Mouse (Mus musculus): ENCODE data around the gene Apobec4. TPM values are rescaled to one million over a fixed set of nuclear protein-coding genes. Genes with fewer than 3 reads are reported as not detected.

The Apobec4 gene
- polyA plus RNA-seq, 1 experiment from 2014 or later = 0.09 TPM

DNA sequence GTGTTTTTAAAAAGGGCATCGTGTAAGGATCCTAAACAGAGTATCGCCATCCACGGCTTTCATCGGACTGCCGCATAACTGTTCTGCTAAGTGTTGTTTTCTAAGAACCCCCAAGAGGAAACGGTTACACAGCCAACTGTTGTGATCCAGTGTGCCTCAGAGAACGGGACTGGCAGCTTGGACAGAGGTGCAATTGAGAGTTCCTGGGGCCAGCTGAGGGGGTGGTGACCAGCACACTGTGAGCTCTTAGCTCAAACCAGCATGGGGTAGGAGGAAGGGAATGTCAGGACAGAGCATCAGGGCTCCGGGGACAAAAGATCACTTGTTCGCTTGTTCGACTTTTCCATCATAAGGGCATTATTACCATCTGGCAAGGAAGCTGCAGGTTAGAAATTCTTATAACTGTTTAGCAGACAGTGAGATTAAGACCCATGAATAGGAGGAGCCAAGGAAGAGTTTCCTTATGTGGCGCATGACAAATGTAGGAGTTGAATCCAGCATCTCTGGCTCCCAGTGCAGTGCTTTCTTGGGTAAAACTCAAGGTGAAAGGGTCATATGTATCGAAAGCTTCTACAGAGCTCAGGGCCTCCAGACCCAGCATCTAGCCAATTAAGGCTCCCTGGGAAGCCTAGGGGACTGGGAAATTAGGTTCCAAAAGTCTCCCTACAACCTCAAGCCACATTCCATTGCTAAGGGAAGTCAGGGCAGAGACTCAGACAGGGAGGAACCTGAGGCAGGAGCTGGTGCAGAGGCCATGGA, 42.6 kb downstream of the Apobec4 start:
- H3K4me3 ChIP-seq (replicated peaks) = no peak overlapping the region

DNA sequence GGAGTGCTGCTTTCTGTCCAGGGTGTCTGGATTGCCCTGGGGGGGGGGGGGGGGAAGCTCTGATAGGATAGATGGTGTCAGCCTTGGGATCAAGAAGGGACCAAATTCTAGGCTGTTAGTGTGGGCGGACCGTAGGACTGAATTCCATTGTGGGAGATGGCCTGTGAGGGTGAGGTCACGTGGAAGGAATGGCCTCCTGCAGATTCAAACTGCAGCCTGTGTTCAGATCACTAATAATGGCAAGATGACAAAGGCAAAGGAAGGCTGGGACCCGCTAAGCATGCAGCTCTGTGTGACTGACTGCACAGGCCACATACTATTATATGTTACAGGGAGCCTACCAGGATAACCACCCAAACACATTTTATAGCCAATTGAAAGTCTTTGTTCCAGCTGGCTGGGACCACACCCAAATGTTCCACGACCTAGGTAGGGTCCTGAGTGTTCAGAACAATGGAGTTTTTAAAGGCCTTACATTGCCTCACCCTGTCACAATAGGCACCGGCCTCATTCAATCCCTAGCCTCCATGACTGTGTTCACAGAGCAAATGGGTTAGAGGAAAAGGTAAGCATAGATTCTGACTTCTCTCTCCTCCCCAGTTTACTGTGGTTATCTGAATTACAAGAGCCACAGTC, 43.3 kb downstream of the Apobec4 start:
- no peak overlapping the region; the same call in 1 of the 2 replicates for H3K27ac ChIP-seq (replicated peaks)
- no peaks in the 10 kb centered on the region for H3K27me3 ChIP-seq (replicated peaks)
- WGBS = 20% methylated on average over 6 of the region's 6 CpGs
- no peaks in the 10 kb centered on the region for H3K36me3 ChIP-seq
- no peak overlapping the region for H3K4me2 ChIP-seq
- H3K4me3 ChIP-seq (replicated peaks) = no peak overlapping the region
- no peaks in the 10 kb centered on the region for H3K9me3 ChIP-seq (replicated peaks)
- no peak overlapping the region for H3K9ac ChIP-seq (replicated peaks)
- H3K4me1 ChIP-seq = peaks cover 15% of the 10 kb centered on the region
- no peak for ATAC-seq (ENCODE audit: low FRiP score)

More for the DNA sequence above, 42.6 kb downstream of the Apobec4 start:
- Histone ChIP-seq H3K36me3 (no peaks in the 10 kb centered on the region), H3K4me2 (no peak overlapping the region), H3K9me3 (replicated peaks) (no peaks in the 10 kb centered on the region), H3K27ac (replicated peaks) (no peak overlapping the region; the same call in 1 of the 2 replicates), H3K27me3 (replicated peaks) (no peaks in the 10 kb centered on the region), H3K9ac (replicated peaks) (0 out of 2 replicates have a peak overlapping the region, but pooled peaks have one; percentile 23), H3K4me1 (peaks cover 15% of the 10 kb centered on the region)
- no peak for ATAC-seq (ENCODE audit: low FRiP score)
- WGBS = 17% methylated on average over 12 of the region's 12 CpGs

DNA sequence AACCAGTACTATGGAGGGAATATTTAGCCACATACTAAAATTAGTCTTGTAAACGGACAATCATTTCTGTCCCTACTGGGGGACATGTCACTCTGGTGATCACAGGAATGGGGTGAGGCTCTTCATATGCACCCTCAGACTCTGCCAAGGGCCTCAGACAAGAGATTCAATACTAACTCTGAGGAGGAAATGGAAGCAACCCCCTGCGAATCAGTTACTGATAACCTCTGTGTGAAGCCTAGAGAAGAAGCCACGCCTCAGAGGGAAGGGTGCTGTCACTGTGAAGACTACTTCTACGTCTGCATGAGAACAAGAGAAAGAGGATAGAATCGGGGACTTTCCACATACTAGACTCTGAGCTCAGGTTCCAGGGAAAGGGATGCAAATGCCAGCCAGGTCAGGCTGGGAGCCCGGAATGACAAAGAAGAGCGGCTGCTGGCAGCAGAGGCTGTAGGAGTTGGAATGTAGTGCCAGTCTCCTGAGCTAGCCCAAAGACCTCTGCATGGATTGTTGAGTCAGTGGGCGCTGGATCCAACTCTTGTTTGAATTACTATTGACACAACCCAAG, 45.4 kb downstream of the Apobec4 start:
- H3K36me3 ChIP-seq = no peaks in the 10 kb centered on the region
- no peaks in the 10 kb centered on the region for H3K27me3 ChIP-seq (replicated peaks)
- no peak overlapping the region for H3K27ac ChIP-seq (replicated peaks)
- H3K4me3 ChIP-seq (replicated peaks) = no peak overlapping the region
- H3K9me3 ChIP-seq (replicated peaks) = no peaks in the 10 kb centered on the region
- no peak for ATAC-seq (ENCODE audit: low FRiP score)
- peaks cover 22% of the 10 kb centered on the region for H3K4me1 ChIP-seq
- WGBS = 80% methylated on average over 8 of the region's 8 CpGs
- no peak overlapping the region for H3K4me2 ChIP-seq
- H3K9ac ChIP-seq (replicated peaks) = no peak overlapping the region

DNA sequence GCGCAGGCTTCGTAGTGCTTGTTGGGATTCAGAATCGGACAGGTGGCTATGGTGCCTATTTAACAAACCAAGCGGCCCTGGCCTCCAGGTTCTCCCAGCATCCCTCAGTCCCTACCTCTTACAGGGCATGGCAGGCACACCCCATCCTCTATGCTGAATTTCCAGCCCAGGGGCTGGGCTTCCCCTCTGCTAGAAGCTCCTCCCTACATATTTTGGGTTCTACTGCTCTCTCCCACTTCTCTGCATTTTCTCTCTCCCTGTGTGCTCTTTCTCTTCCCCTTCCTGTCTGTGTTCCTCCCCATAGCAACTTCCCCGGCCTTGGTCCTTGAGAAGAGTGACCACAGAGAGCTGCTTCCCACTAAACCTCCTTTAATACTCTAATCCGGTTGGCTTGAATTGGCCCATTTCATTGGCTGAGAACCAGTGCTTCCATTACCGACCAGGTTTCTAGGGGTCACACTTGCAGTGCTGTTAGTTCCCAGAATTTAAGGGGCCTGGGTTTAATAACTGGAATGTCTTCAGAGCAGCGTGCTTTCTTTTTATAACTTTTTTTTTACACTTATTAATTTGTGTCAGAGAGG, 46.4 kb downstream of the Apobec4 start:
- WGBS = 85% methylated on average over 8 of the region's 8 CpGs
- Histone ChIP-seq H3K4me2 (no peak overlapping the region), H3K9me3 (replicated peaks) (no peaks in the 10 kb centered on the region), H3K27ac (replicated peaks) (no peak overlapping the region), H3K36me3 (no peaks in the 10 kb centered on the region), H3K4me1 (peaks cover 17% of the 10 kb centered on the region), H3K9ac (replicated peaks) (no peak overlapping the region), H3K27me3 (replicated peaks) (no peaks in the 10 kb centered on the region), H3K4me3 (replicated peaks) (no peak overlapping the region)
- ATAC-seq (ENCODE audit: low FRiP score) = no peak

DNA sequence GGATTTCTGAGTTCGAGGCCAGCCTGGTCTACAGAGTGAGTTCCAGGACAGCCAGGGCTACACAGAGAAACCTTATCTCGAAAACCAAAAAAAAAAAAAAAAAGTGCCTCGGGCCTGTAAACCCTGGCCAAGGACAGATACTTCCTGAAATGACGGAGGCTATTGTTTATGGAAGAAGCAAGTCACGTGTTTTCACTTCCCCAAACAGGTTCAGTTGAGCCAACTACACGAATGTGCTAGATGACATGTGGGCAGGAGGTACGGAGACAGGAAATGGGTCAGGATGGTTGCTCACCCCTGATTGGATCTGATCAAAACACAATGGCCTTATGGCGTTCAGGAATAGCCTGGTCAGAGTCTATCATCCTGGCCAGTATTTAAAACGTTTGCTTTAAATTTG, 47.8 kb downstream of the Apobec4 start:
- 0 out of 2 replicates have a peak, but pooled peaks cover 10% of the 10 kb centered on the region for H3K4me1 ChIP-seq
- ATAC-seq (ENCODE audit: low FRiP score) = no peak

DNA sequence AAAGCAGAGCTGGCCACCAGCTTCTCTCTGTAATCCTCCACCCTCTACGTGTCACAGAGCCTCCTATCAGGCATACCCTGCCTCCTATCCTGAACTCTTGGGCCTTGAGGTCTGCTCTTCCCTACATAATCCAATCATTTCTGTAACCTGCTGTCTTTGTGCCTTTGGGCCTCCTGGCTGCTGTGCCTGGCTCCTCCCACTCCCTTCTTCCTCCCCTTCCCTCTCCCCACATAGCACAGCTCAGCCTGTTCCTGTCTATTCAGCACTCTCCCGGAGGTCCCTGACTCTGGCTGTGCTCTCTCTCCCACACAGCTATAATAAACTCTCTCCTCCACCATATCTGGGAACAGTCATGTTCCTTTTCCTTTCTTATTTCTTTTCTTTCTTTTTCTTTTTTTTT, 49.5 kb downstream of the Apobec4 start, which contains the start of gene Ncf2:
Gene Ncf2, plus strand, starts transcription at position 298 of the 400 bp plus-strand sequence.
- H3K27ac ChIP-seq (replicated peaks) = no peak within 1 kb of the TSS
- H3K9me3 ChIP-seq (replicated peaks) = no peaks in the 10 kb centered on the region
- no peak within 1 kb of the TSS for H3K4me3 ChIP-seq (replicated peaks)
- ATAC-seq (ENCODE audit: low FRiP score) = peak; percentile 90; the same call in 1 of the 2 replicates
- no peaks in the 10 kb centered on the region for H3K27me3 ChIP-seq (replicated peaks)
- 0 out of 2 replicates have a peak, but pooled peaks cover 7% of the 10 kb centered on the region for H3K4me1 ChIP-seq
- no peak within 1 kb of the TSS for H3K9ac ChIP-seq (replicated peaks)
- no peaks in the 10 kb centered on the region for H3K36me3 ChIP-seq
- H3K4me2 ChIP-seq = no peak within 1 kb of the TSS
- WGBS = 13% methylated on average over 2 of the region's 2 CpGs

More for the DNA sequence above, 47.8 kb downstream of the Apobec4 start:
- 84% methylated on average over 9 of the region's 9 CpGs for WGBS
- Histone ChIP-seq H3K4me2 (no peak overlapping the region), H3K36me3 (no peaks in the 10 kb centered on the region), H3K27me3 (replicated peaks) (no peaks in the 10 kb centered on the region), H3K4me3 (replicated peaks) (no peak overlapping the region), H3K9ac (replicated peaks) (no peak overlapping the region), H3K9me3 (replicated peaks) (no peaks in the 10 kb centered on the region), H3K27ac (replicated peaks) (no peak overlapping the region)

DNA sequence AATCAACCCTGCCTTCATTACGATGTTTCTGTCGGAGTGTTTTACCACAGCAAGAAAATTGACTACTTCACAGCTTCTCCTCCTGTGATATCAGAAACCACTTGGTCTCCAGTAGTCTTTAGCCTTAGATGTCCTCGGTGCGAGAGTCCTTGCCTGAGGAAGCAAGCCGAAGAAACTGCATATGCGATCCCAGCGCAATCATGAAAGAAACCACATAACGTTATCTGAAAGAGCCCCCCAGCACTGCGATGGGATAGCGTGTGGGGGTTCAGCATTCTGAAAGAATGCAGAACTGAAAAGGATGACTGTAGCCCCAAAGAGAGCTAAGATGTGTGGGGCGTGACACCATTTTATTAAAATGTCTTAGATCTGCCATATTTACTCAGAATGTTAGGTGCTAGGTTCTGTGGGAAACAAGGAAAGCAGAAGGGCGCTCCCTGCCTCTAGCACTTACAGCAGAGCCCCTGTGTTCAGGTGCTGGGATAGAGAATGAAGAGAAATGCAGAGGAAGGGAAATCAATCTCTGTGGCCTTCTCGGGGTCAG, 50.4 kb downstream of the Apobec4 start:
- H3K36me3 ChIP-seq = no peaks in the 10 kb centered on the region
- no peak overlapping the region for H3K9ac ChIP-seq (replicated peaks)
- H3K9me3 ChIP-seq (replicated peaks) = no peaks in the 10 kb centered on the region
- no peaks in the 10 kb centered on the region for H3K27me3 ChIP-seq (replicated peaks)
- no peak overlapping the region for H3K4me3 ChIP-seq (replicated peaks)
- WGBS = 78% methylated on average over 13 of the region's 13 CpGs
- H3K4me2 ChIP-seq = no peak overlapping the region
- H3K4me1 ChIP-seq = 0 out of 2 replicates have a peak, but pooled peaks cover 7% of the 10 kb centered on the region
- no peak for ATAC-seq (ENCODE audit: low FRiP score)
- H3K27ac ChIP-seq (replicated peaks) = no peak overlapping the region

DNA sequence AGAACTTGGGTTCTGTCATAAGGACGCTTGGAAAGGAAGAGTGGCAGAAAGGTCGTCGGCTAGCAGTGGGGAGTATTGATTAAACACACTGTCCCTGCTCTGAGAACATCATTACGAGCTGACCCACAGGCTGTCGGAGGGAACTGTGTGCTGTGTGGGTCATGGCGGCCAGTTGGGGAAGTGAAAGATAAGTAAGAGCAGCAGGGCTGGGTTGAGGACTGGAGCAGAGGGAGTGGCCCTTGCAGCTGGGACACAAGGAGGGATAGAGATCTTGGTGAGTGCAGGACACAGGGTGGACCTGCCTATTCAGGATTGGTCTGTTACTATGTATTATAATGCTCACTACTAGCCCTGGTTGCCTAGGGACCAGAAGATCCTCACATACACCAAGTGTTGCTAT, 54.6 kb downstream of the Apobec4 start:
- WGBS = 92% methylated on average over 6 of the region's 6 CpGs
- H3K4me1 ChIP-seq = 0 out of 2 replicates have a peak, but pooled peaks cover 2% of the 10 kb centered on the region
- ATAC-seq (ENCODE audit: low FRiP score) = no peak
- H3K36me3 ChIP-seq = no peaks in the 10 kb centered on the region
- H3K27me3 ChIP-seq (replicated peaks) = no peaks in the 10 kb centered on the region
- no peak overlapping the region for H3K4me3 ChIP-seq (replicated peaks)
- H3K4me2 ChIP-seq = no peak overlapping the region
- H3K9ac ChIP-seq (replicated peaks) = no peak overlapping the region
- H3K9me3 ChIP-seq (replicated peaks) = no peaks in the 10 kb centered on the region
- no peak overlapping the region for H3K27ac ChIP-seq (replicated peaks)

Other genes with a start within 250 kb of the Apobec4 start
- gene Rgl1, start 15.8 kb downstream of the Apobec4 start, polyA plus RNA-seq (2015; fragmentation: Nextera tagmentation; extraction: Ambion mirVana) = 18.8 and 24.2 TPM in 2 replicates
- gene Arpc5, start 16.0 kb downstream of the Apobec4 start, polyA plus RNA-seq (2015; fragmentation: Nextera tagmentation; extraction: Ambion mirVana) = 248 and 252 TPM in 2 replicates
- 3.4 and 6.2 TPM in 2 replicates for gene Ncf2, start 49.6 kb downstream of the Apobec4 start, polyA plus RNA-seq (2015; fragmentation: Nextera tagmentation; extraction: Ambion mirVana)
- gene Smg7, start 152.1 kb downstream of the Apobec4 start, polyA plus RNA-seq (2015; fragmentation: Nextera tagmentation; extraction: Ambion mirVana) = 29.4 and 32.6 TPM in 2 replicates
- 64.3 and 75.1 TPM in 2 replicates for gene Nmnat2, start 204.4 kb downstream of the Apobec4 start, polyA plus RNA-seq (2015; fragmentation: Nextera tagmentation; extraction: Ambion mirVana)